Mouse (Mus musculus): Measurements from ENCODE around the gene Tulp4. TPM values are rescaled to one million over a fixed set of nuclear protein-coding genes. Genes with fewer than 3 reads are reported as not detected.
"Not testable (repeated sequence)": the region's sequence is repeated elsewhere in the genome, so short reads cannot be mapped to it uniquely, and the experiment has no call there.

Tulp4 gene
- polyA plus RNA-seq, 1 experiment from 2014 or later, result 171 TPM

DNA sequence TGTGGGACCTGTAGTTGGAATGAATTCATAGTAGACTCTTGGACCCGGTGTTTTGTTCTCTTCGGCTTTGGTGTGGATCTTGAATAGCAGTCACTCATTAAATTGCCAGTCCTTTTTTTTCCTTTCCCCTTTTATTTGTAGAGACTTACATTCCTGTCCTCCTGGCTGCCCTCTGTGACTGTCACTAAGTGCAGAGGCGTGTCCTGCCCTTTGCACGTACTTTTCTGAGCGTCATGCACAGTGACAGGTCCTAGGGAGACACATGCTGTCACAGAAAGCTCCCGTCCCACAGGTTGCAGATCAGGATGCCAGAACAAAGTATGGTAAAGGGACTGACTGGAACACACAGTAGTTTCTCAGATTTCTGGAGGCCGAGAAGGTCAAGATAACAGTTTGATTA is 91.3 kb downstream of the Tulp4 start:
- 78% methylated on average over 7 of the region's 7 CpGs for WGBS
- ATAC-seq, result no peak
- H3K4me1 ChIP-seq (replicated peaks), result no peaks in the 10 kb centered on the region
- H3K4me3 ChIP-seq (replicated peaks), result no peak overlapping the region
- peaks cover 60% of the 10 kb centered on the region for H3K36me3 ChIP-seq
- no peak overlapping the region for H3K9ac ChIP-seq (replicated peaks)
- H3K4me2 ChIP-seq (replicated peaks), result no peak overlapping the region
- H3K27me3 ChIP-seq, result no peaks in the 10 kb centered on the region
- no peak overlapping the region for H3K27ac ChIP-seq
- H3K9me3 ChIP-seq, result no peaks in the 10 kb centered on the region

DNA sequence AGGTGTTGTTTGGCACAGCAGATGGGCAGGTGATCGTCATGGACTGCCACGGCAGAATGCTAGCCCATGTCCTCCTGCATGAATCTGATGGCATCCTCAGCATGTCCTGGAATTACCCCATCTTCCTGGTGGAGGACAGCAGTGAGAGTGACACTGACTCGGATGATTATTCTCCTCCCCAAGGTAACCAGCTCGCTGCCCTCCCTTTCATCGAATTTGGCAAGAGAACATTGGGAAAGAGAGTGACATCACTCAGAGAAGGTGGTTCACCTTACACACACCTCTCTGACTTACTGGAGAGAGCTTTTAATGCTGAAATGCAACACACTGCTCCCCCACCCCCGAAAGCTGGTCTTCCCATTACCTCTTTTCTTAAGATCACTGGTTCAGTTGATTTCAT is 92.4 kb downstream of the Tulp4 start:
- no peak overlapping the region for H3K27ac ChIP-seq
- H3K4me3 ChIP-seq (replicated peaks), result no peak overlapping the region
- H3K4me1 ChIP-seq (replicated peaks), result no peaks in the 10 kb centered on the region
- 90% methylated on average over 6 of the region's 6 CpGs for WGBS
- no peaks in the 10 kb centered on the region for H3K27me3 ChIP-seq
- peaks cover 64% of the 10 kb centered on the region for H3K36me3 ChIP-seq
- no peak for ATAC-seq
- no peak overlapping the region for H3K9ac ChIP-seq (replicated peaks)
- H3K9me3 ChIP-seq, result no peaks in the 10 kb centered on the region
- no peak overlapping the region for H3K4me2 ChIP-seq (replicated peaks)

DNA sequence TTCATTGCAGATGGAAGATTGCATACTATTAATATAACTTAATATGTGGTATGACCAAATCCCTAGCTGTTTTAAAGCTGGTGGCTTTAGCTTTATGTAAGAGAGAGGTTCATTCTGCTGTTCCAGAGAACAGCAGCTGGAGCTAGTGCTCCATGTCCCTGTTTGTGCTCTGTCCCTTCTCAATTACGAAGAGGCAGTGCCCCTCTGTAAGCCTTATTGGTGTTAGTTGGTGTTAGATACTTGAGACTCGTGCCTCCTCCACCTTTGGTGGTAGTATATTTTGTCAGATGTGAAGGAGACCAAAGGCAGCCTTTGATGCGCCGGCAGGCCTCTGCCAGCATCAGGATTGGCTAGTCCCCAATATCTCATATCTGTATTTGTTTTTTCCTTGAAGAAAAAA is 92.9 kb downstream of the Tulp4 start:
- H3K27ac ChIP-seq, result no peak overlapping the region
- no peaks in the 10 kb centered on the region for H3K9me3 ChIP-seq
- peaks cover 62% of the 10 kb centered on the region for H3K36me3 ChIP-seq
- no peak overlapping the region for H3K9ac ChIP-seq (replicated peaks)
- H3K4me1 ChIP-seq (replicated peaks), result no peaks in the 10 kb centered on the region
- H3K4me3 ChIP-seq (replicated peaks), result no peak overlapping the region
- H3K4me2 ChIP-seq (replicated peaks), result no peak overlapping the region
- H3K27me3 ChIP-seq, result no peaks in the 10 kb centered on the region
- no peak for ATAC-seq
- WGBS, result 62% methylated on average over 4 of the region's 4 CpGs

DNA sequence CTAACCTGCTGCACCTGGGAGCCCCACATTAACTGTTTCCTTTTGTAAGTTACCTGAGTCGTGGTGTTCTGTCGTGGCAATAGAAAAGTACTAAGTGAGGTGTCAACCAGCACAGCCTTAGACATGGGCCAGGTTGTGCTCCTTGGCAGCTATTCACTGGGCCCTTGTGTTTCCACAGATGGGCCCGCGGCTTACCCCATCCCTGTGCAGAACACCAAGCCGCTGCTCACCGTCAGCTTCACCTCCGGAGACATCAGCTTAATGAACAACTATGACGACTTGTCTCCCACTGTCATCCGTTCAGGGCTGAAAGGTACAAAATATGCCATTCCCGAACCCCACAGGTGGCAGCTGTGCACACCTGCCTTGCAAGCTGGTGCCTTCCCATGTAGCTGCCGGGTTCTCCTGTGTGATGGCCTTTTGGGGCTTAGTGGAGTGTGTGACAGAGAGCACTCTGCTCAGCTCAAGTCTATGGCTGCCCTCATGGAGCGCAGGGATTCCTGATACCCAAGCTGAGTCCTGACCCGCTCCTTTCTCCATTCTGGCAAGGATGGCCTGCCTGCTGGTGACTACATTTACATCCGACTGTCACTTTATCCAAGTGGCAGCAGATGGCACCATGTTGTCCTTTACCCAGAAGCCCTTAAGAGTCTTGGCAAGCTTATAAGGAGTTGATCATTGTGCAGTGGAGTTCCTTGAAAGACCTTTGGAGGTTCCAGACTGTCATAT is 95.4 kb downstream of the Tulp4 start:
- no peak for ATAC-seq
- peaks cover 75% of the 10 kb centered on the region for H3K36me3 ChIP-seq
- no peak overlapping the region for H3K9ac ChIP-seq (replicated peaks)
- no peaks in the 10 kb centered on the region for H3K9me3 ChIP-seq
- WGBS, result 94% methylated on average over 14 of the region's 14 CpGs
- H3K4me1 ChIP-seq (replicated peaks), result no peaks in the 10 kb centered on the region
- H3K4me2 ChIP-seq (replicated peaks), result no peak overlapping the region
- no peak overlapping the region for H3K27ac ChIP-seq
- H3K4me3 ChIP-seq (replicated peaks), result no peak overlapping the region
- no peaks in the 10 kb centered on the region for H3K27me3 ChIP-seq

DNA sequence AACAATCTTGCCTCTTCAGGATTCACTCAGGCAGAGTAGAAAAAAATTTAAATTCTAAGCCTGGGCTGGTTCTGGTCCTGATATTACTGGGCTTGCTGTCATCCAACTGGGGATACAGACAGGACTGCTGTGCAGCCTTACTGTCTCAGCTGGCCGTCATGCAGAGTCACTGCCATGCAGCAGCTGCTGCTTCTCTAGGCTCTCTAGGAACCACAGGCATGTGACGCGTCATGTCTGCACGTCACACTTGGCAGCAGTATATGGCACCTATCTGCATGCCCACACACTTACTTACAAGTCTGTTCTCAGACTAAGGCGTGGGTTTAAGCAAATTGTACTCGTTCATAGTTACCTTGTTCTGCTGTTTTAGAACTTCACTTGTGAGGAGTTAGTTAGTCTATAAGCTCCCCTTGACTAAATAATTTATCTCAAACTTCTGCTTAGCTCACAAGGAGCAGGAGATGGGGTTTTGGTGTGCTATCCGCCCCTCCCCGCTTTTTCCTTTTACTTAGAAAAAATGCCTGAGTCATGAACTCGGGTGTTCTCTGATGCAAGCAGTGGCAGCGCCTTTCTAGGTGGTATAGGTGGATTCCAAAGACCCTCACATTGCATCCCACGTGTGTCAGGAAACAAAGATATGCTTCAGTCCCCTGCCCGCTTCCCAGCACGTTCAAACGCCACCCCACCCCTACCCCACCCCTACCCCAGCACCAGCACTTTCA is 96.3 kb downstream of the Tulp4 start:
- no peaks in the 10 kb centered on the region for H3K9me3 ChIP-seq
- no peaks in the 10 kb centered on the region for H3K4me1 ChIP-seq (replicated peaks)
- 85% methylated on average over 14 of the region's 14 CpGs for WGBS
- no peak for ATAC-seq
- no peak overlapping the region for H3K9ac ChIP-seq (replicated peaks)
- H3K4me2 ChIP-seq (replicated peaks), result no peak overlapping the region
- H3K36me3 ChIP-seq, result peaks cover 78% of the 10 kb centered on the region
- H3K27me3 ChIP-seq, result no peaks in the 10 kb centered on the region
- no peak overlapping the region for H3K27ac ChIP-seq
- H3K4me3 ChIP-seq (replicated peaks), result no peak overlapping the region

DNA sequence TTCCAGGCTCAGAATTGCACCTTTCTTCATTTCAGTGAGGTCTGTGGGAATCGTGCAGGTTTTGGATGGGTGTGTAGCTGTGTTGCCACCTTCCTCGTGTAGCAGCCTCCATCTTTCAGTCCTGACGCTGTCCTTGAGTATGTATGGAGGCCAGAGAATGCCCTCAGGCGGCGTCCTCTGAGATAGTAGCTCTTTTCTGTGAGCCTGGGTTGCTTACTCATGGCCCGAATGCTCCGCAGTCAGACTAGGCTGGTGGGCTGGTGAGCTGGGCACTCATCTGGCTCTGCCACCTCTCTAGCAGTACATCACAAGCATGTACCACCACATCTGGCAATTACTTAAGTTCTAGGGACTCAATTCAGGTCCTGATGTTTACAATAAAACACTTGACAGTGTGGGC is 96.9 kb downstream of the Tulp4 start:
- Histone ChIP-seq H3K4me1 (replicated peaks) (no peaks in the 10 kb centered on the region), H3K9ac (replicated peaks) (no peak overlapping the region), H3K27ac (no peak overlapping the region), H3K4me3 (replicated peaks) (no peak overlapping the region), H3K9me3 (no peaks in the 10 kb centered on the region), H3K27me3 (no peaks in the 10 kb centered on the region), H3K36me3 (peaks cover 82% of the 10 kb centered on the region), H3K4me2 (replicated peaks) (no peak overlapping the region)
- WGBS, result 87% methylated on average over 7 of the region's 7 CpGs
- no peak for ATAC-seq

DNA sequence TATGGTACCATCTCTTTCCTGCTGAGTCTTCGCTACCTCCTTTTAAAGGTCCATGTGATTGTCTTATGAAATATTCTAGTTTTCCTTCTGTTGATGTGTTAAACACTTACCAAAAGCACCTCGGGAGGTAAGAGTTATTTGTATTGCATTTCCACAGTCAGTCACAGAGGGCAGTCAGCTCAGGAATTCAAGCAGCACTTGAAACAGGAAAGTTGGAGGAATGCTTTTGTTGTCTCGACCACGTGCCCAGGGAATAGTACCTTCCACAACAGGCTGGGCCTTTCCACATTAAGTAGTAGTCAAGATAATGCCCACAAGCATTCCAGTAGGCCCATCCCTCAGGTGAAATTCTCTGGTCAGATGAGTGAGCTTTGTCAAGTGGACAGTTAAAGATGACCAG is 97.6 kb downstream of the Tulp4 start:
- peaks cover 81% of the 10 kb centered on the region for H3K36me3 ChIP-seq
- 42% methylated on average over 4 of the region's 4 CpGs for WGBS
- no peak for ATAC-seq

DNA sequence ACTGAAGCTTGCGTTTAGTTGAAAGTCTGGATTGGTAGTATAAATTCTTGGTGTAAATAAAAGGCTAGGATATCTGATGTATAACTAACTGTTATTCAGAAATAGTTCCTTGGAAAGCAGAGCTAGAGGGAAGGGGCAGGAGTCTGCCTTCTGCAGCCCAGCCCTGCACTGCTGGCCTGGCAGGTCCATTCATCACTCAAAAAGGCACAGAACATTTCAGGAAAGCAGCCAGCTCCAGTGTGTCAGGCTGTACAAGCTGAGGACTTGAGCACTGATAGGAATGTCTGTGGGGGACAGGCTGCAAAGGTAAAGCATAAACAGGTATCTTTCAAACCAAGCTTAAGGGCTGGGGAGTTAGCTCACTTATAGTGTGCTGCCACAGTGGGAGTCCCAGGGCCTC is 105.5 kb downstream of the Tulp4 start:
- Histone ChIP-seq H3K9me3 (no peaks in the 10 kb centered on the region), H3K36me3 (peaks cover 89% of the 10 kb centered on the region), H3K27me3 (no peaks in the 10 kb centered on the region), H3K27ac (no peak overlapping the region), H3K4me3 (replicated peaks) (no peak overlapping the region), H3K4me1 (replicated peaks) (no peaks in the 10 kb centered on the region), H3K4me2 (replicated peaks) (no peak overlapping the region), H3K9ac (replicated peaks) (no peak overlapping the region)
- no peak for ATAC-seq
- WGBS, result 98% methylated on average over 1 of the region's 1 CpGs

More for the DNA sequence above, 97.6 kb downstream of the Tulp4 start:
- Histone ChIP-seq H3K4me2 (replicated peaks) (no peak overlapping the region), H3K9me3 (no peaks in the 10 kb centered on the region), H3K9ac (replicated peaks) (no peak overlapping the region), H3K4me1 (replicated peaks) (no peaks in the 10 kb centered on the region), H3K27me3 (no peaks in the 10 kb centered on the region), H3K4me3 (replicated peaks) (no peak overlapping the region), H3K27ac (no peak overlapping the region)

DNA sequence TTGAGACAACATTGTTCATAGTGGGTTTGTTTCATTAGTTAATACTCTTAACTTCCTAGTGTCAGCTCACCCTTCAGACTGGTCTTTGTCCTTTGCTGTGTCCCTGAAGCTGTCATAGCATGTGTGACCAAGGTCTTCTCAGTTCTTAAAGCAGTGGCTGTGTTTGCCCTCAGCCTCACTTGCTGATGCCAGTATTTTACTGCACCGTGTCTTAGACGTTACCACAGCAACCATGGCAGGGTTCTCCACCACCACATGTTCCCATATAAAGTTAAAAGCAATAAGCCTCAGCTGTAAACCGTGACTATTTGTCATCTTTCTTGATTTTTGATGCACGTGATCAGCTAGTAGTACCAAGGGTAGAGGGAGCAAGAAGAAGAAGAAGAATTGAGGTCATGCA is 109.4 kb downstream of the Tulp4 start:
- no peak overlapping the region for H3K27ac ChIP-seq
- WGBS, result 95% methylated on average over 4 of the region's 4 CpGs
- H3K27me3 ChIP-seq, result no peaks in the 10 kb centered on the region
- H3K4me1 ChIP-seq (replicated peaks), result no peaks in the 10 kb centered on the region
- peaks cover 75% of the 10 kb centered on the region for H3K36me3 ChIP-seq
- no peak overlapping the region for H3K9ac ChIP-seq (replicated peaks)
- ATAC-seq, result no peak
- H3K4me2 ChIP-seq (replicated peaks), result no peak overlapping the region
- H3K9me3 ChIP-seq, result no peaks in the 10 kb centered on the region
- H3K4me3 ChIP-seq (replicated peaks), result no peak overlapping the region

DNA sequence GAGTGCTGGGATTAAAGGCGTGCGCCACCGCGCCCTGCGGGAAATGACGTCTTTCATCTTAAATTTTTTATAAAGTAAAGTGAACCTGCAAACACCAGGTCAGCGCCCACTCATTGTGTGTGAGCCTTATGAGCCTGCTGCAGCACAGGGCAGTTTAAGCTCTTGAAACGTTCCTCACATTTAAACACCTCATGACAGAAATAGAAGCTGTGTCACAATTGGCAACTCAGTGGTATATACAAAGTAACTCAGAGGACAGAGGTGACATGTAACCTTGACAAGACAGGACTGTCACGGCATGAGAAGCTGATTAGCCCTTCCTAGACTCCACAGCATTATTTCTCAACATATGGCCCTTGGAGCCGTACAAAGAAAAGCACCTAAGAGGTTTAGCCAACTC is 110.3 kb downstream of the Tulp4 start:
- H3K4me2 ChIP-seq (replicated peaks), result no peak overlapping the region
- H3K36me3 ChIP-seq, result peaks cover 68% of the 10 kb centered on the region
- no peaks in the 10 kb centered on the region for H3K4me1 ChIP-seq (replicated peaks)
- no peak overlapping the region for H3K9ac ChIP-seq (replicated peaks)
- H3K27ac ChIP-seq, result no peak overlapping the region
- H3K27me3 ChIP-seq, result no peaks in the 10 kb centered on the region
- 95% methylated on average over 10 of the region's 10 CpGs for WGBS
- no peak for ATAC-seq
- no peak overlapping the region for H3K4me3 ChIP-seq (replicated peaks)
- H3K9me3 ChIP-seq, result no peaks in the 10 kb centered on the region

DNA sequence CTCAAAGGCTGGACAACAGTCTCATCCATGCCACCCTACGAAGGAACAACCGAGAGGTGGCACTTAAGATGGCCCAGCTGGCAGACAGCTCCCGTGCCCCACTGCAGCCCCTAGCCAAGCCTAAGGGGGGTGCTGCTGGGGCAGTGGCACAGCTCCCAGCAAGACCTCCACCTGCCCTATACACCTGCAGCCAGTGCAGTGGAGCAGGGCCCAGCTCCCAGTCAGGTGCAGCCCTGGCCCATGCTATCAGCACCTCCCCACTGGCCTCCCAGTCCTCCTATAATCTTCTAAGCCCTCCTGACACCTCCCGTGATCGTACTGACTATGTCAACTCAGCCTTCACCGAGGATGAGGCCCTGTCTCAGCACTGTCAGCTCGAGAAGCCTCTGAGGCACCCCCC is 126.4 kb downstream of the Tulp4 start:
- not testable (repeated sequence) for H3K4me3 ChIP-seq (replicated peaks); H3K27me3 ChIP-seq; H3K4me1 ChIP-seq (replicated peaks); H3K9ac ChIP-seq (replicated peaks); H3K4me2 ChIP-seq (replicated peaks); H3K9me3 ChIP-seq; H3K36me3 ChIP-seq; H3K27ac ChIP-seq
- ATAC-seq, result 0 out of 2 replicates have a peak, but pooled peaks have one; percentile 9
- WGBS, result no CpG with 5 or more reads among the region's 7 CpGs

DNA sequence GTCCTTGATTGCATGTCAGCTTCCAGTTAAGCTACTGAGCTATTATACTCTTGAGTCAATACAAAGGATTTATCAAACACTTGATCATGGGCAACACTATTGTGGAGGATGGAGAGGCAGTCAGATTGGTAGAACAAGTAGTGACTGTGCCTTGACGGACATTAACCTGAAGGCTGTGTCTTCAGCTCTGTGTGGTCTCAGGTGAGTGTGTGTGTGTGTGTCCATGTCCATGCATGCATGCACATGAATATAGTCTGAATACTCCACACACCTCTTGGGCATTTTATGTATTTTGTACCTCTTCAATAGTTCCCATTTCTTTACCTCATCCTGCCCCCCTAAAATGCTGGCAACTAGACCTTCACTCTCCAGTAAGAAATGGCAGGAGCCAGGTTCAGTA is 145.1 kb downstream of the Tulp4 start:
- 100% methylated on average over 1 of the region's 1 CpGs for WGBS
- not testable (repeated sequence) for H3K9me3 ChIP-seq; H3K36me3 ChIP-seq; H3K4me2 ChIP-seq (replicated peaks); H3K27me3 ChIP-seq; H3K4me1 ChIP-seq (replicated peaks); ATAC-seq; H3K9ac ChIP-seq (replicated peaks); H3K27ac ChIP-seq; H3K4me3 ChIP-seq (replicated peaks)
